ENCODE assay signal across 8 mouse cellular contexts in genomic region chr3:157533964-157534785, GRCm38 (mm10). TPM values are rescaled to one million over a fixed set of nuclear protein-coding genes. Genes with fewer than 3 reads are reported as not detected.
DNase-seq lines count a peak whose midpoint lies in the region; ATAC-seq and TF ChIP-seq lines count a peak whose summit lies in the region.

Zranb2 (plus strand) TSS chr3:157534160.

- peaks cover 31% of the 10 kb centered on the region for H3K27me3 ChIP-seq in hindbrain, postnatal 0 days (ENCODE audit: insufficient read depth, low read length)

- 1% methylated on average over 87 of the region's 91 CpGs for WGBS in hindbrain, postnatal 0 days

- H3K4me3 ChIP-seq in cortical plate, adult 2 months (ENCODE audit: insufficient read depth, low read length): peak within 1 kb of the TSS; percentile 88
- H3K4me3 ChIP-seq in hindbrain, postnatal 0 days (ENCODE audit: low read length): peak within 1 kb of the TSS; percentile 59

- no peaks in the 10 kb centered on the region for H3K36me3 ChIP-seq in hindbrain, postnatal 0 days (ENCODE audit: insufficient read depth, low read length)

- peak; percentile 96 for ATAC-seq in hindbrain, postnatal 0 days
- peak; percentile 91 for ATAC-seq in megakaryocyte, adult 5-6 weeks (ENCODE audit: poor library complexity, severe bottlenecking)

- H3K9me3 ChIP-seq in hindbrain, postnatal 0 days (ENCODE audit: low read length): no peaks in the 10 kb centered on the region

- peak within 1 kb of the TSS; percentile 66 for H3K9ac ChIP-seq in hindbrain, postnatal 0 days (replicated peaks; ENCODE audit: low read length)

- peak; percentile 53; the same call in 1 of the 2 replicates for TF ChIP-seq POLR2A in cortical plate, adult 2 months (IDR thresholded peaks at IDR 0.05; ENCODE audit: extremely low read depth, insufficient read depth, low read length)

- peak; percentile 96 for DNase-seq in adipocyte (ENCODE audit: low spot score)
- DNase-seq in gastrocnemius, adult 8-10 months (ENCODE audit: low spot score in 2 of 2): peak; percentile 91
- DNase-seq in hindbrain, postnatal 0 days (ENCODE audit: low spot score): peak; percentile 96
- peak; percentile 91 to 94 for DNase-seq in left cerebral cortex, adult 8-10 months (ENCODE audit: low spot score in 2 of 2)
- peak; percentile 94 for DNase-seq in right cerebral cortex, adult 18-20 months
- DNase-seq in urinary bladder, adult 2 months (ENCODE audit: low spot score): peak; percentile 93

- H3K27ac ChIP-seq in cortical plate, adult 2 months (ENCODE audit: insufficient read depth, low read length): peak within 1 kb of the TSS; percentile 97
- H3K27ac ChIP-seq in hindbrain, postnatal 0 days: peak within 1 kb of the TSS; percentile 98

- H3K4me2 ChIP-seq in hindbrain, postnatal 0 days (ENCODE audit: low read depth, low read length): peak within 1 kb of the TSS; percentile 52

- no peaks in the 10 kb centered on the region; the same call in 1 of the 2 replicates for H3K4me1 ChIP-seq in cortical plate, adult 2 months (ENCODE audit: control insufficient read depth, insufficient read depth, low read length)
- no peaks in the 10 kb centered on the region for H3K4me1 ChIP-seq in hindbrain, postnatal 0 days (ENCODE audit: insufficient read depth, low read length)

- TF ChIP-seq CTCF in cortical plate, adult 2 months (IDR thresholded peaks at IDR 0.05; ENCODE audit: extremely low read depth, insufficient read depth, low read length): no peak
- no peak for TF ChIP-seq CTCF in hindbrain, postnatal 0 days (IDR thresholded peaks at IDR 0.05; ENCODE audit: low read depth)

RNA-seq across cellular contexts. Expression of gene Zranb2, which starts in this region (rescaled TPM):
- polyA plus RNA-seq in cortical plate, adult 2 months (2012; rRNA removed): 155 and 175 TPM in 2 replicates
- 10 to 100 TPM; 46.4 to 54.6 (median 51.1) TPM for total RNA-seq in gastrocnemius, adult 8-10 months (2022)
- 53.8 and 55.1 TPM in 2 replicates for total RNA-seq in hindbrain, postnatal 0 days (2014; rRNA removed)
- polyA plus RNA-seq in hindbrain, postnatal 0 days (2015; fragmentation: Nextera tagmentation; extraction: Ambion mirVana): 93.4 and 102 TPM in 2 replicates
- 100 to 1,000 TPM; 130 to 155 (median 135) TPM for total RNA-seq in left cerebral cortex, adult 8-10 months (2022)
- 49.4 and 54.1 TPM in 2 replicates for total RNA-seq in megakaryocyte, adult 5-6 weeks (2015)
- total RNA-seq in megakaryocyte, adult 5-6 weeks (2017): 195 and 221 TPM in 2 replicates
- 63.6 and 79.9 TPM in 2 replicates for polyA plus RNA-seq in urinary bladder, adult 2 months (2012; rRNA removed)

Comparison
In these comparisons a context has a peak if more than half of its experiments do, and no peak if none do; other contexts are left out.
1. Peak in every context shown above with its lines: DNase-seq, ATAC-seq, H3K4me3 ChIP-seq and H3K27ac ChIP-seq.